Mouse (Mus musculus): Measurements from ENCODE around the gene Msh4. TPM values are rescaled to one million over a fixed set of nuclear protein-coding genes. Genes with fewer than 3 reads are reported as not detected.

Gene Msh4
- polyA plus RNA-seq, 2 experiments = 0.04 to 0.05 TPM

DNA sequence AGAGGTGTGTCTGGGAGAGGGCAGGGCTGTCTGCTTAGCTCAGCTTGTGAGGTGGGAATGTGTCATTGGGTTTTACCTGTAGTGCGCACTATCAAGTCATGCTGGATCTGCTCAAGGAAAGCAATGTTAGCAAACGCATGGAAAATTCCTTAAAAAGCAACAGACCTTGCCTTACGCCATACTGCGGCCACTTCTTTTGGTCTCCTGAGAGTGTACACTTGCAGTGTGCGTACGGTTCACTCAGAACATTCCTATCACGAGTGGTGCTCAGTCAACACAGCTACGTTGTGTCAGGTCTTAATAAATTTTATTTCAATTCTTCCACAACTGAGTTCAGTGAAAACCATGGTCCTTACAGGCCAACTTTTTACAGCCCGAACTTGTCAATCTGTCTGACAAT, 61.2 kb downstream of the Msh4 start:
- Histone ChIP-seq H3K36me3 (replicated peaks; ENCODE audit: control insufficient read depth, insufficient read depth, low read depth) (no peaks in the 10 kb centered on the region), H3K4me3 (ENCODE audit: insufficient read depth in 1 of 2, low read depth in 2 of 2, low read length in 2 of 2) (no peak overlapping the region), H3K27ac (no peak overlapping the region), H3K27me3 (ENCODE audit: control insufficient read depth, insufficient read depth, low read length) (no peaks in the 10 kb centered on the region), H3K4me1 (replicated peaks; ENCODE audit: control insufficient read depth in 2 of 2, insufficient read depth in 2 of 2, low read length in 1 of 2) (peaks cover 36 to 43% of the 10 kb centered on the region in 2 experiments), H3K4me2 (ENCODE audit: low read depth) (no peak overlapping the region), H3K9me3 (ENCODE audit: control insufficient read depth, low read length) (no peaks in the 10 kb centered on the region), H3K9ac (replicated peaks) (no peak overlapping the region)
- TF ChIP-seq CTCF (IDR thresholded peaks at IDR 0.05; ENCODE audit: low read depth) (no peak), EP300 (IDR thresholded peaks at IDR 0.05; ENCODE audit: low read depth) (no peak)
- DNase-seq (ENCODE audit: low read depth in 3 of 3, low spot score in 3 of 3) (no peak), ATAC-seq (ENCODE audit: insufficient read depth) (no peak)
- WGBS (ENCODE audit: insufficient replicate concordance) = 89% methylated on average over 9 of the region's 9 CpGs

DNA sequence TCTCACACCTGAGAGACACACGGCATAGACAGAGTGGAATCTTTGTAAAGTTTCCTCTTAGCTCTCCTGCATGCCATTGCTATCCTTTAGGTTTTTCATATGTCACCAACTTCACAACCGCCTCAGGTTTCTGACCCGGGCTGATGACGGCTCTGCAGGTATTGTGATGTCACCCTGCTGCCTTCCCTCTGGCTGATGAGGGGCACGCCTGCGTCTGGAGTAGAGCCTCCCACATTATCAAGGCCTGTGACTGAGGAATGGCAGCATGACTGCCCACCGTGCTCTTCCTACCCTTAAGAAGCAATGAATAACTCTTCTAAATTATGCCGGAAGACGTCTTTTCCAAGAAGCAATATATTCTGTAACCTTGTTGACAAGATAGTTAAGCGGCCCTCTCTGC, 61.9 kb downstream of the Msh4 start, which contains the start of gene Asb17:
Asb17 (plus strand) TSS at position 180 of the 400 bp plus-strand sequence.
- ATAC-seq (ENCODE audit: insufficient read depth) (no peak), DNase-seq (ENCODE audit: low read depth in 3 of 3, low spot score in 3 of 3) (no peak)
- Histone ChIP-seq H3K27ac (no peak within 1 kb of the TSS), H3K36me3 (replicated peaks; ENCODE audit: control insufficient read depth, insufficient read depth, low read depth) (no peaks in the 10 kb centered on the region), H3K27me3 (ENCODE audit: control insufficient read depth, insufficient read depth, low read length) (no peaks in the 10 kb centered on the region), H3K9me3 (ENCODE audit: control insufficient read depth, low read length) (no peaks in the 10 kb centered on the region), H3K4me2 (ENCODE audit: low read depth) (no peak within 1 kb of the TSS), H3K4me3 (ENCODE audit: insufficient read depth in 1 of 2, low read depth in 2 of 2, low read length in 2 of 2) (no peak within 1 kb of the TSS), H3K9ac (replicated peaks) (no peak within 1 kb of the TSS), H3K4me1 (replicated peaks; ENCODE audit: control insufficient read depth in 2 of 2, insufficient read depth in 2 of 2, low read length in 1 of 2) (peaks cover 30 to 36% of the 10 kb centered on the region in 2 experiments)
- 79% methylated on average over 10 of the region's 10 CpGs for WGBS (ENCODE audit: insufficient replicate concordance)
- TF ChIP-seq CTCF (IDR thresholded peaks at IDR 0.05; ENCODE audit: low read depth) = no peak
- TF ChIP-seq EP300 (IDR thresholded peaks at IDR 0.05; ENCODE audit: low read depth) = no peak

DNA sequence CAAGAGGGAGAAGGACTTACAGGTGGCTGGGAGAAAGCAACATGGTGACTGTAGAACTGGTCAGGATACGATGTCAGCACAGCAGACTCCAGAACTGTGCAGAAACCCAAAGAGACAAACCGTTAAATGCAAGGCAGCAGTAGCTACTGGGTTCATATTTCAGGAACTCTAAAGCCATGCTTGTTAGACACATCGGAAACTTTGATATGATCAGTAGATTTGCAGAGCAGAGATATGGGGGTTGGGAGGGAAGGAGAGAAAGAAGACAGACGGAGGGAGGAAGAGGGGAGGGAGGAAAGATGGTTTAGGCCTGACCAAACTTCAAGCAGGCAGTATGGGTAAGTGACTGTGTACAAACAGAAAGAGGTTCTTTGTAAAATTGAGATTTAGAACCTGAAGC, 68.3 kb downstream of the Msh4 start:
- peaks cover 13 to 22% of the 10 kb centered on the region in 2 experiments for H3K4me1 ChIP-seq (replicated peaks; ENCODE audit: control insufficient read depth in 2 of 2, insufficient read depth in 2 of 2, low read length in 1 of 2)
- no peak overlapping the region for H3K27ac ChIP-seq
- H3K9ac ChIP-seq (replicated peaks) = no peak overlapping the region
- 24% methylated on average over 4 of the region's 4 CpGs for WGBS (ENCODE audit: insufficient replicate concordance)
- no peak overlapping the region for H3K4me3 ChIP-seq (ENCODE audit: insufficient read depth in 1 of 2, low read depth in 2 of 2, low read length in 2 of 2)
- H3K9me3 ChIP-seq (ENCODE audit: control insufficient read depth, low read length) = no peaks in the 10 kb centered on the region
- ATAC-seq (ENCODE audit: insufficient read depth) (no peak), DNase-seq (ENCODE audit: low read depth in 3 of 3, low spot score in 3 of 3) (no peak)
- TF ChIP-seq CTCF (IDR thresholded peaks at IDR 0.05; ENCODE audit: low read depth) = no peak
- TF ChIP-seq EP300 (IDR thresholded peaks at IDR 0.05; ENCODE audit: low read depth) = no peak
- H3K36me3 ChIP-seq (replicated peaks; ENCODE audit: control insufficient read depth, insufficient read depth, low read depth) = no peaks in the 10 kb centered on the region
- no peak overlapping the region for H3K4me2 ChIP-seq (ENCODE audit: low read depth)
- no peaks in the 10 kb centered on the region for H3K27me3 ChIP-seq (ENCODE audit: control insufficient read depth, insufficient read depth, low read length)

DNA sequence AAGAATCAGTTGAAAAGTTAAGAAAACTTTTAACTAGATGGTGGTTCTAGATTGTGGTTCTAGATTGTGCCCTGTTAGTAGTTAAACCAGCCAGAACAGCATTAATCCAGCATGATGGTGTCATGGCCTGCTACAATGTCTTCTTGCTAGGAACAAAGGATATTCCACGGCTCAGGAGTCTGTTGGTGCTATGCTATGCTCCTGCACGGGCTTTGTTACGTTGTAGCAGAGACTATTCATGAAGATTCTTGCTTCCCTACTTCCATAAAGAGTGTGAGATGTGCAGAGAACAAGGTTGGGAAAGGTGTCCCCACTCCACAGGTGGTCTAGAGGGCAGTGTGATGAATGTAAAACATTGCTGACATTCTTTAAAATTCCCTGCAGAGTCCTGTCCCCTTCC, 69.6 kb downstream of the Msh4 start:
- DNase-seq (ENCODE audit: low read depth in 3 of 3, low spot score in 3 of 3) = no peak
- no peak for ATAC-seq (ENCODE audit: insufficient read depth)
- Histone ChIP-seq H3K4me3 (ENCODE audit: insufficient read depth in 1 of 2, low read depth in 2 of 2, low read length in 2 of 2) (no peak overlapping the region), H3K9ac (replicated peaks) (no peak overlapping the region), H3K27me3 (ENCODE audit: control insufficient read depth, insufficient read depth, low read length) (no peaks in the 10 kb centered on the region), H3K9me3 (ENCODE audit: control insufficient read depth, low read length) (no peaks in the 10 kb centered on the region), H3K4me1 (replicated peaks; ENCODE audit: control insufficient read depth in 2 of 2, insufficient read depth in 2 of 2, low read length in 1 of 2) (peaks cover 21 to 35% of the 10 kb centered on the region in 2 experiments), H3K4me2 (ENCODE audit: low read depth) (no peak overlapping the region), H3K27ac (no peak overlapping the region), H3K36me3 (replicated peaks; ENCODE audit: control insufficient read depth, insufficient read depth, low read depth) (no peaks in the 10 kb centered on the region)
- WGBS (ENCODE audit: insufficient replicate concordance) = 66% methylated on average over 3 of the region's 3 CpGs
- TF ChIP-seq CTCF (IDR thresholded peaks at IDR 0.05; ENCODE audit: low read depth) = no peak
- no peak for TF ChIP-seq EP300 (IDR thresholded peaks at IDR 0.05; ENCODE audit: low read depth)

GRCm38 (mm10) chr3:153835455-153836086, 70.4 kb downstream of the Msh4 start:
- DNase-seq (ENCODE audit: low read depth in 3 of 3, low spot score in 3 of 3) (peak; percentile 67 to 70 (median 69)), ATAC-seq (ENCODE audit: insufficient read depth) (0 out of 2 replicates have a peak, but pooled peaks have one; percentile 19)
- peaks cover 26 to 40% of the 10 kb centered on the region in 2 experiments for H3K4me1 ChIP-seq (replicated peaks; ENCODE audit: control insufficient read depth in 2 of 2, insufficient read depth in 2 of 2, low read length in 1 of 2)
- no peaks in the 10 kb centered on the region for H3K9me3 ChIP-seq (ENCODE audit: control insufficient read depth, low read length)
- H3K4me2 ChIP-seq (ENCODE audit: low read depth) = no peak overlapping the region
- no peaks in the 10 kb centered on the region for H3K36me3 ChIP-seq (replicated peaks; ENCODE audit: control insufficient read depth, insufficient read depth, low read depth)
- H3K9ac ChIP-seq (replicated peaks) = 0 out of 2 replicates have a peak overlapping the region, but pooled peaks have one; percentile 0
- TF ChIP-seq CTCF (IDR thresholded peaks at IDR 0.05; ENCODE audit: low read depth) (peak; percentile 99), EP300 (IDR thresholded peaks at IDR 0.05; ENCODE audit: low read depth) (no peak)
- H3K4me3 ChIP-seq (ENCODE audit: insufficient read depth in 1 of 2, low read depth in 2 of 2, low read length in 2 of 2) = no peak overlapping the region
- 29% methylated on average over 7 of the region's 7 CpGs for WGBS (ENCODE audit: insufficient replicate concordance)
- peak overlapping the region; percentile 5 for H3K27ac ChIP-seq
- H3K27me3 ChIP-seq (ENCODE audit: control insufficient read depth, insufficient read depth, low read length) = no peaks in the 10 kb centered on the region
